Mouse (Mus musculus): ENCODE measurements around the gene Mfsd7a. TPM values are rescaled to one million over a fixed set of nuclear protein-coding genes. Genes with fewer than 3 reads are reported as not detected.
A peak's percentile ranks its signal among the peaks of the same experiment; 100 is the strongest.
"Not testable (repeated sequence)": the region's sequence is repeated elsewhere in the genome, so short reads cannot be mapped to it uniquely, and the experiment has no call there.

The Mfsd7a gene
- 4.0 and 12.8 TPM in 2 replicates for polyA plus RNA-seq (2012; rRNA removed)

- Histone ChIP-seq H3K4me3 (ENCODE audit: low read depth, low read length) (peak within 1 kb of the TSS; percentile 69), H3K27ac (ENCODE audit: insufficient read depth, low read depth, low read length) (peak within 1 kb of the TSS; percentile 79), H3K4me1 (ENCODE audit: control insufficient read depth, insufficient read depth, insufficient read length, low read length) (peaks cover 32% of the 10 kb centered on the region), H3K27me3 (ENCODE audit: control insufficient read depth, insufficient read depth, low read length) (no peaks in the 10 kb centered on the region), H3K36me3 (ENCODE audit: control insufficient read depth, insufficient read depth, low read length) (no peaks in the 10 kb centered on the region)
- no peak for TF ChIP-seq CTCF (IDR thresholded peaks at IDR 0.05; ENCODE audit: extremely low read depth, insufficient read length, insufficient replicate concordance, low read depth, low read length)
- no peak; the same call in 1 of the 2 replicates for TF ChIP-seq POLR2A (IDR thresholded peaks at IDR 0.05; ENCODE audit: low read depth, low read length)
- WGBS = 5% methylated on average over 24 of the region's 24 CpGs
These were observed at the start of gene Mfsd7a for GRCm38 (mm10) chr5:108448785-108449668. Mfsd7a (minus strand) TSS chr5:108448891.

- WGBS = 96% methylated on average over 5 of the region's 5 CpGs
- peaks cover 50% of the 10 kb centered on the region for H3K36me3 ChIP-seq (ENCODE audit: control insufficient read depth, insufficient read depth, low read length)
- H3K27ac ChIP-seq (ENCODE audit: insufficient read depth, low read depth, low read length); H3K27me3 ChIP-seq (ENCODE audit: control insufficient read depth, insufficient read depth, low read length); H3K4me3 ChIP-seq (ENCODE audit: low read depth, low read length); H3K4me1 ChIP-seq (ENCODE audit: control insufficient read depth, insufficient read depth, insufficient read length, low read length): not testable (repeated sequence)
These were observed 37.5 kb upstream of the Mfsd7a start for GRCm38 (mm10) chr5:108486148-108486547.

- peaks cover 44% of the 10 kb centered on the region for H3K36me3 ChIP-seq (ENCODE audit: control insufficient read depth, insufficient read depth, low read length)
- H3K27me3 ChIP-seq (ENCODE audit: control insufficient read depth, insufficient read depth, low read length) = no peaks in the 10 kb centered on the region
- no peaks in the 10 kb centered on the region for H3K4me1 ChIP-seq (ENCODE audit: control insufficient read depth, insufficient read depth, insufficient read length, low read length)
- 93% methylated on average over 2 of the region's 2 CpGs for WGBS
- no peak overlapping the region for H3K27ac ChIP-seq (ENCODE audit: insufficient read depth, low read depth, low read length)
- no peak overlapping the region for H3K4me3 ChIP-seq (ENCODE audit: low read depth, low read length)
- TF ChIP-seq POLR2A (IDR thresholded peaks at IDR 0.05; ENCODE audit: low read depth, low read length) (no peak), CTCF (IDR thresholded peaks at IDR 0.05; ENCODE audit: extremely low read depth, insufficient read length, insufficient replicate concordance, low read depth, low read length) (peak; percentile 62; the same call in 1 of the 2 replicates)
These were observed 36.5 kb upstream of the Mfsd7a start for GRCm38 (mm10) chr5:108485239-108485638.

DNA sequence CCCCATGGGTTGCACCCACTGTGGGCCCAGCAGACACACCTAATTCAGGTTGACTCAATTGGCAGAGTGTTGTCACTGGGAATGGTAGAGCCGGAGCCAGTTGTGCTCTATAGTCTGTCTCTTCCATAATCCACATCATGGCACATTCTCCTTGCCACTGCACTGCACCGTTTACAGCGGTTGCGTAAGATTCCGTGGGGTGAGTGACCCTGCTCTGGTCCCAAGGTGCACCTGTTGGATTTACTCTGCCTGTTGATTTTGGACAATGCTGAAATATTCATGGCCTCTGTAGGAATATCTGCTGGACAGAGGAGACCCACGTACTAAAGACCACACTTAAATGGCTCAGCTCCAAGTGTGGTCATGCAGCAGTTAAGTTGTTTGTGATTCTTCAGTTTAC lies 34.3 kb upstream of the Mfsd7a start:
- no peaks in the 10 kb centered on the region for H3K4me1 ChIP-seq (ENCODE audit: control insufficient read depth, insufficient read depth, insufficient read length, low read length)

DNA sequence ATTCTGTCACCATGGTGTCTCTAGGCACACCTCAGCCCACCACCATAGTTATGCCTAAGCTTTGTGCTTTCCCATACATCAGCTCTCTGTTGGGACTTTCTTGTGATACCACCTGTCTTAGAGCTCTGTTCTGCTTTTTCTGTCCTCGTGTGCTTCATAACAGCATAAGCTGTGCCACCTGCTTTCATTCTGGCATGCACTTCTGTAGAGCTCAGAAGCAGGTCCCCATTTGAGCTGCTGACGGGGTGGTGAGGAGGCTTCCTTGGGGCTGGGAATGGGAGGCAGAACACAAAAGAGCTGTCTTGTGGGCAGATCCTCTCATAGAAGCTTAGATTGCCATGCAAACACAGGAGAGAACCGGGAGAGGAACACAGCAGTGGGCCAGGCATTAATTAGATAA lies 27.3 kb upstream of the Mfsd7a start:
- WGBS = 89% methylated on average over 3 of the region's 3 CpGs
- H3K27me3 ChIP-seq (ENCODE audit: control insufficient read depth, insufficient read depth, low read length) = no peaks in the 10 kb centered on the region
- H3K36me3 ChIP-seq (ENCODE audit: control insufficient read depth, insufficient read depth, low read length) = peaks cover 53% of the 10 kb centered on the region
- no peak overlapping the region for H3K4me3 ChIP-seq (ENCODE audit: low read depth, low read length)
- H3K4me1 ChIP-seq (ENCODE audit: control insufficient read depth, insufficient read depth, insufficient read length, low read length) = no peaks in the 10 kb centered on the region
- TF ChIP-seq CTCF (IDR thresholded peaks at IDR 0.05; ENCODE audit: extremely low read depth, insufficient read length, insufficient replicate concordance, low read depth, low read length) (no peak), POLR2A (IDR thresholded peaks at IDR 0.05; ENCODE audit: low read depth, low read length) (no peak)
- no peak overlapping the region for H3K27ac ChIP-seq (ENCODE audit: insufficient read depth, low read depth, low read length)

More for the DNA sequence above, 34.3 kb upstream of the Mfsd7a start:
- 82% methylated on average over 6 of the region's 6 CpGs for WGBS
- H3K36me3 ChIP-seq (ENCODE audit: control insufficient read depth, insufficient read depth, low read length) = peaks cover 37% of the 10 kb centered on the region
- H3K27ac ChIP-seq (ENCODE audit: insufficient read depth, low read depth, low read length) = no peak overlapping the region
- H3K27me3 ChIP-seq (ENCODE audit: control insufficient read depth, insufficient read depth, low read length) = no peaks in the 10 kb centered on the region
- no peak overlapping the region for H3K4me3 ChIP-seq (ENCODE audit: low read depth, low read length)
- no peak for TF ChIP-seq CTCF (IDR thresholded peaks at IDR 0.05; ENCODE audit: extremely low read depth, insufficient read length, insufficient replicate concordance, low read depth, low read length)
- TF ChIP-seq POLR2A (IDR thresholded peaks at IDR 0.05; ENCODE audit: low read depth, low read length) = no peak

DNA sequence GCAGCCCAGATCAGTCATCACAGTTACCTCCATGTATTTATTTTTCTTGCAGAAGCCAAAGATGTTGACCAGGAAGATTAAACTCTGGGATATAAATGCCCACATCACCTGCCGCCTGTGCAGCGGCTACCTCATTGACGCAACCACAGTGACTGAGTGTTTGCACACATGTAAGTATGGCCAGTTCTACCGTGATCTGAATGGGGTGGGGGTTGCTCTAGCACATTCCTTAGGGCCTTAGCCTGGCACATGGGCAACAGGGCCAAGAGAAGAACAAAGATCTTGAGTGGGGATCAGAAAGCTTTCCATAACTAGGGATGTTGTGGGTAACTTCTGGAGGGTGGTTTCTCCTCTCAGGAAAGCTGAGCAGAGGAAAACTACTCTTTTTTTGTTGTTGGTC lies 25.0 kb upstream of the Mfsd7a start:
- no peak overlapping the region for H3K27ac ChIP-seq (ENCODE audit: insufficient read depth, low read depth, low read length)
- TF ChIP-seq POLR2A (IDR thresholded peaks at IDR 0.05; ENCODE audit: low read depth, low read length) = no peak
- no peak for TF ChIP-seq CTCF (IDR thresholded peaks at IDR 0.05; ENCODE audit: extremely low read depth, insufficient read length, insufficient replicate concordance, low read depth, low read length)
- 83% methylated on average over 4 of the region's 4 CpGs for WGBS
- no peak overlapping the region for H3K4me3 ChIP-seq (ENCODE audit: low read depth, low read length)
- H3K4me1 ChIP-seq (ENCODE audit: control insufficient read depth, insufficient read depth, insufficient read length, low read length) = no peaks in the 10 kb centered on the region
- H3K36me3 ChIP-seq (ENCODE audit: control insufficient read depth, insufficient read depth, low read length) = peaks cover 50% of the 10 kb centered on the region
- no peaks in the 10 kb centered on the region for H3K27me3 ChIP-seq (ENCODE audit: control insufficient read depth, insufficient read depth, low read length)

DNA sequence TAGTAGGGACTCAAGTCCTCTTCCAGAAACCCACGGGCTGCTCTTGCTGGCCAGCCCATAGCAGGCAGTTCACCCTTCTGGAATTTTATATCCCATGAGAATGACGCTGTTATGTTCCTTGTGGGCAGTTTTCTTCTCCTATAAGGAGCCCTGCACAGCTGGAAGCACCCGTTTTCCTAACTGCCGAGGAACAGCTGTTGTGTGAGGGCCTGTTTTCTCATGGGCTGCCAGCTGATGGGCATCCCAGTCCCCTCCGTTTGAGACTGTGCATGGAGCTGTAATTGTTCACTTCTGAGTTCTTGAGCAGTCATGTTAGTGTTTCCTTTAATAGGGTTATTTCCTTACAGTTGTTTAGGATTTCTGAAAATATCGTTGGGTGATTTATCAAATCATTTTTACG lies 20.9 kb upstream of the Mfsd7a start:
- Histone ChIP-seq H3K36me3 (ENCODE audit: control insufficient read depth, insufficient read depth, low read length) (peaks cover 18% of the 10 kb centered on the region), H3K4me3 (ENCODE audit: low read depth, low read length) (no peak overlapping the region), H3K4me1 (ENCODE audit: control insufficient read depth, insufficient read depth, insufficient read length, low read length) (no peaks in the 10 kb centered on the region), H3K27me3 (ENCODE audit: control insufficient read depth, insufficient read depth, low read length) (no peaks in the 10 kb centered on the region), H3K27ac (ENCODE audit: insufficient read depth, low read depth, low read length) (no peak overlapping the region)
- TF ChIP-seq CTCF (IDR thresholded peaks at IDR 0.05; ENCODE audit: extremely low read depth, insufficient read length, insufficient replicate concordance, low read depth, low read length) (no peak), POLR2A (IDR thresholded peaks at IDR 0.05; ENCODE audit: low read depth, low read length) (no peak)
- 74% methylated on average over 7 of the region's 7 CpGs for WGBS

Data from small intestine, adult 2 months (tissue).